Mouse (Mus musculus): ENCODE results near the gene Rab37. TPM values are rescaled to one million over a fixed set of nuclear protein-coding genes. Genes with fewer than 3 reads are reported as not detected.

Gene Rab37
- polyA plus RNA-seq, 1 experiment = 0.99 TPM

- no peak overlapping the region for H3K27ac ChIP-seq (ENCODE audit: insufficient read depth, low read length)
- no peak for TF ChIP-seq CTCF (IDR thresholded peaks at IDR 0.05; ENCODE audit: low read depth, low read length)
- no peak for TF ChIP-seq EP300 (IDR thresholded peaks at IDR 0.05; ENCODE audit: insufficient read depth, low read depth, low read length)
- no peak for TF ChIP-seq POLR2A (IDR thresholded peaks at IDR 0.05; ENCODE audit: insufficient read depth, low read length)
- H3K9me3 ChIP-seq (replicated peaks; ENCODE audit: control insufficient read depth, insufficient read depth, low read length, poor library complexity, severe bottlenecking) = no peaks in the 10 kb centered on the region
- H3K9ac ChIP-seq (ENCODE audit: low read depth, poor library complexity, severe bottlenecking) = no peak overlapping the region
- no peaks in the 10 kb centered on the region for H3K36me3 ChIP-seq (ENCODE audit: control insufficient read depth, insufficient read depth, low read length, poor library complexity, severe bottlenecking)
- peaks cover 4% of the 10 kb centered on the region for H3K4me1 ChIP-seq (ENCODE audit: control insufficient read depth, insufficient read depth, low read length)
- H3K4me3 ChIP-seq (ENCODE audit: low read depth, low read length) = no peak overlapping the region
- H3K27me3 ChIP-seq (ENCODE audit: control insufficient read depth, insufficient read depth, low read length, poor library complexity, severe bottlenecking) = no peaks in the 10 kb centered on the region
Measured at GRCm38 (mm10) chr11:115192180-115192579, 100.9 kb downstream of the Rab37 start.

GRCm38 (mm10) chr11:115194693-115195092 lies 103.5 kb downstream of the Rab37 start:
- no peak overlapping the region for H3K9ac ChIP-seq (ENCODE audit: low read depth, poor library complexity, severe bottlenecking)
- H3K27ac ChIP-seq (ENCODE audit: insufficient read depth, low read length) = no peak overlapping the region
- H3K9me3 ChIP-seq (replicated peaks; ENCODE audit: control insufficient read depth, insufficient read depth, low read length, poor library complexity, severe bottlenecking) = no peaks in the 10 kb centered on the region
- H3K27me3 ChIP-seq (ENCODE audit: control insufficient read depth, insufficient read depth, low read length, poor library complexity, severe bottlenecking) = no peaks in the 10 kb centered on the region
- H3K4me3 ChIP-seq (ENCODE audit: low read depth, low read length) = no peak overlapping the region
- no peaks in the 10 kb centered on the region for H3K36me3 ChIP-seq (ENCODE audit: control insufficient read depth, insufficient read depth, low read length, poor library complexity, severe bottlenecking)
- peaks cover 4% of the 10 kb centered on the region for H3K4me1 ChIP-seq (ENCODE audit: control insufficient read depth, insufficient read depth, low read length)
- TF ChIP-seq EP300 (IDR thresholded peaks at IDR 0.05; ENCODE audit: insufficient read depth, low read depth, low read length) (no peak), CTCF (IDR thresholded peaks at IDR 0.05; ENCODE audit: low read depth, low read length) (no peak), POLR2A (IDR thresholded peaks at IDR 0.05; ENCODE audit: insufficient read depth, low read length) (no peak)

- Histone ChIP-seq H3K9ac (ENCODE audit: low read depth, poor library complexity, severe bottlenecking) (no peak overlapping the region), H3K36me3 (ENCODE audit: control insufficient read depth, insufficient read depth, low read length, poor library complexity, severe bottlenecking) (no peaks in the 10 kb centered on the region), H3K9me3 (replicated peaks; ENCODE audit: control insufficient read depth, insufficient read depth, low read length, poor library complexity, severe bottlenecking) (no peaks in the 10 kb centered on the region), H3K4me1 (ENCODE audit: control insufficient read depth, insufficient read depth, low read length) (peaks cover 3% of the 10 kb centered on the region), H3K27ac (ENCODE audit: insufficient read depth, low read length) (no peak overlapping the region), H3K27me3 (ENCODE audit: control insufficient read depth, insufficient read depth, low read length, poor library complexity, severe bottlenecking) (no peaks in the 10 kb centered on the region), H3K4me3 (ENCODE audit: low read depth, low read length) (no peak overlapping the region)
- TF ChIP-seq CTCF (IDR thresholded peaks at IDR 0.05; ENCODE audit: low read depth, low read length) (no peak), EP300 (IDR thresholded peaks at IDR 0.05; ENCODE audit: insufficient read depth, low read depth, low read length) (no peak)
Measured at GRCm38 (mm10) chr11:115195933-115196332, 104.7 kb downstream of the Rab37 start.

GRCm38 (mm10) chr11:115197558-115197957 lies 106.3 kb downstream of the Rab37 start:
- TF ChIP-seq EP300 (IDR thresholded peaks at IDR 0.05; ENCODE audit: insufficient read depth, low read depth, low read length) = no peak
- TF ChIP-seq CTCF (IDR thresholded peaks at IDR 0.05; ENCODE audit: low read depth, low read length) = no peak
- no peak for TF ChIP-seq POLR2A (IDR thresholded peaks at IDR 0.05; ENCODE audit: insufficient read depth, low read length)

GRCm38 (mm10) chr11:115198932-115199384 lies 107.7 kb downstream of the Rab37 start:
- Histone ChIP-seq H3K9me3 (replicated peaks; ENCODE audit: control insufficient read depth, insufficient read depth, low read length, poor library complexity, severe bottlenecking) (no peaks in the 10 kb centered on the region), H3K4me3 (ENCODE audit: low read depth, low read length) (no peak overlapping the region), H3K4me1 (ENCODE audit: control insufficient read depth, insufficient read depth, low read length) (no peaks in the 10 kb centered on the region), H3K27me3 (ENCODE audit: control insufficient read depth, insufficient read depth, low read length, poor library complexity, severe bottlenecking) (no peaks in the 10 kb centered on the region), H3K9ac (ENCODE audit: low read depth, poor library complexity, severe bottlenecking) (no peak overlapping the region), H3K27ac (ENCODE audit: insufficient read depth, low read length) (no peak overlapping the region), H3K36me3 (ENCODE audit: control insufficient read depth, insufficient read depth, low read length, poor library complexity, severe bottlenecking) (no peaks in the 10 kb centered on the region)
- TF ChIP-seq CTCF (IDR thresholded peaks at IDR 0.05; ENCODE audit: low read depth, low read length) (no peak), EP300 (IDR thresholded peaks at IDR 0.05; ENCODE audit: insufficient read depth, low read depth, low read length) (no peak), POLR2A (IDR thresholded peaks at IDR 0.05; ENCODE audit: insufficient read depth, low read length) (no peak)

More at GRCm38 (mm10) chr11:115197558-115197957, 106.3 kb downstream of the Rab37 start:
- no peak overlapping the region for H3K27ac ChIP-seq (ENCODE audit: insufficient read depth, low read length)
- H3K4me3 ChIP-seq (ENCODE audit: low read depth, low read length) = no peak overlapping the region
- no peaks in the 10 kb centered on the region for H3K36me3 ChIP-seq (ENCODE audit: control insufficient read depth, insufficient read depth, low read length, poor library complexity, severe bottlenecking)
- no peak overlapping the region for H3K9ac ChIP-seq (ENCODE audit: low read depth, poor library complexity, severe bottlenecking)
- H3K4me1 ChIP-seq (ENCODE audit: control insufficient read depth, insufficient read depth, low read length) = no peaks in the 10 kb centered on the region
- H3K27me3 ChIP-seq (ENCODE audit: control insufficient read depth, insufficient read depth, low read length, poor library complexity, severe bottlenecking) = no peaks in the 10 kb centered on the region
- H3K9me3 ChIP-seq (replicated peaks; ENCODE audit: control insufficient read depth, insufficient read depth, low read length, poor library complexity, severe bottlenecking) = no peaks in the 10 kb centered on the region

GRCm38 (mm10) chr11:115200520-115200919 lies 109.3 kb downstream of the Rab37 start:
- Histone ChIP-seq H3K9ac (ENCODE audit: low read depth, poor library complexity, severe bottlenecking) (no peak overlapping the region), H3K27ac (ENCODE audit: insufficient read depth, low read length) (no peak overlapping the region)
- TF ChIP-seq CTCF (IDR thresholded peaks at IDR 0.05; ENCODE audit: low read depth, low read length) = no peak
- TF ChIP-seq POLR2A (IDR thresholded peaks at IDR 0.05; ENCODE audit: insufficient read depth, low read length) = no peak
- TF ChIP-seq EP300 (IDR thresholded peaks at IDR 0.05; ENCODE audit: insufficient read depth, low read depth, low read length) = no peak

More at GRCm38 (mm10) chr11:115200520-115200919, 109.3 kb downstream of the Rab37 start:
- H3K4me3 ChIP-seq (ENCODE audit: low read depth, low read length) = no peak overlapping the region
- H3K9me3 ChIP-seq (replicated peaks; ENCODE audit: control insufficient read depth, insufficient read depth, low read length, poor library complexity, severe bottlenecking) = no peaks in the 10 kb centered on the region
- H3K27me3 ChIP-seq (ENCODE audit: control insufficient read depth, insufficient read depth, low read length, poor library complexity, severe bottlenecking) = no peaks in the 10 kb centered on the region
- no peaks in the 10 kb centered on the region for H3K36me3 ChIP-seq (ENCODE audit: control insufficient read depth, insufficient read depth, low read length, poor library complexity, severe bottlenecking)
- H3K4me1 ChIP-seq (ENCODE audit: control insufficient read depth, insufficient read depth, low read length) = no peaks in the 10 kb centered on the region
